Mouse (Mus musculus): Measurements from ENCODE around the gene Lpp.

Lpp gene

GRCm38 (mm10) chr16:24566277-24566676, 173.0 kb downstream of the Lpp start:
- DNase-seq = no peak

DNA sequence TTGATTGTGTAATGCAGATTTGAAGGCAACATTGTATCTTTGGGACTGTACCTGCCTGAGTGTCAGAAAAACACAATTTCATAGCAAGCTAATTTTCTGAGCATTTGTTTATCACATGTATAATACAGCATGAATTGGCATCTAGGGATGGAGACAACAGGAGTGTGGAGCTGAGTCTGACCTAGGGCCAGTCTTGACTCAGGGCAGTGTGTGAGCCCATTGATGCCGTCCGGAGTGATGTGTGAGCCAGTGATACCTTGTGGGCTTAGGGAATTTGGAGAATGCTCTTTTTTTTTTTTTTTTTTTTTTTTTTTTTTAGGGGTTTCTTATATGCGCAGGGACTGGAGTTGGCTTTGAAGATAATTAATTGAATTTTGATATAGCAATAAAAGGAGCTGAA, 174.3 kb downstream of the Lpp start:
- no peak for DNase-seq

- peak; percentile 53 for DNase-seq
Measured at GRCm38 (mm10) chr16:24568061-24568460, 174.8 kb downstream of the Lpp start.

DNA sequence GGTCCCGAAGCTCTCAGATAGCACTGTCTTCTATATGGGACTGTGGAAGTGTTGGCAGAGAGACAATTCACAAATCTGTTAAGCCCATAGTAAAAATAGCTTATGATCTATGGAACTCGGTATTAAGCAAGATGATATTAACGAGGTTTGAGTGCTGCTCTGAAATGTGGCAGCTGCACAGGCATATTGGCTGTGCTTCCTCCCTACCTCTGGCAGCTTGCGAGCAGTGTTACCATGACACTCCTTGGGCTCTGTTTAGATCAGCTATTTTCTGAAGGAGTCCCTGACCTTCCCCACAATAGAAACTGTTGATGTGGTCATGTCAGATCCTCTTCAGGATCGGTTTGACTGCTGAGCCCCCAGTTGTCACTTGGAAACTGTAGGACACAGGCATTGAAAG, 176.4 kb downstream of the Lpp start:
- DNase-seq = no peak

DNA sequence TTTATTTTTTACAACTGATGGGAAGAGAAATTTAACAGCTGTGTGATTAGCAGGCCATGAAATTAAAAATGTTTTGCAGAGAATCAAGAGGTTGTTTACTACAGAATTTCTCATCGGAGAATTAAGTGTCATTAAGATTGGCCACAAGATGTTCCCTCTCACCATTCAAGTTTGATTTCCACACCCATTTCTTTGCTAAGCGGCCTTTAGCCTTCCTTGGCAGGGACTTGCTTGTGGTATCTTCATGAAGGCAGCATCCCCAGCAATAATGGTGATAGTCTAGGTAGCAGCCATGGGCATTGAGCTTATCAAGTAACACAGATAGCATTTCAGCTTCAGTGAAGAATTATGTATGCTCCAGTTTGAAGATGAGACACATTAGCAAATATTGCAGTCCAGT, 183.7 kb downstream of the Lpp start:
- no peak for DNase-seq

DNA sequence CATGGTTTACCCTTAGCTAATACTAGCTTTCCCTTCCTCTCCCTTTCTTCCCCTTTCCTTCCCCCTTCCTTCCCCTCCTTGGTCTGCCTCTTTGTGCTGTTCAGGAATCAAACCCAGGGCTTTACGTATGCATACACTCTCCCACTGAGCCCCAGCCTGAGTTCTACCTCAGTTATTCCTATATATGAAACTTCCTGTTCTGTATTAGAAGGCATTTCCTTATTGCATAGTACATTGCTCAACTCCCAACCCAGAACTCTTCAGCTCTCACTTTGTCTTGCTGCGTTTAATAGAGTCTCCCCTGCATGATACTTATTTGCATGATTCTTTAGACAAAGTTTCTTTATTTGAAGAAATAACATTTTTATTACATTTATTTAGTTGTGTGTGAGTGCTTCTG, 184.5 kb downstream of the Lpp start:
- DNase-seq = no peak

DNA sequence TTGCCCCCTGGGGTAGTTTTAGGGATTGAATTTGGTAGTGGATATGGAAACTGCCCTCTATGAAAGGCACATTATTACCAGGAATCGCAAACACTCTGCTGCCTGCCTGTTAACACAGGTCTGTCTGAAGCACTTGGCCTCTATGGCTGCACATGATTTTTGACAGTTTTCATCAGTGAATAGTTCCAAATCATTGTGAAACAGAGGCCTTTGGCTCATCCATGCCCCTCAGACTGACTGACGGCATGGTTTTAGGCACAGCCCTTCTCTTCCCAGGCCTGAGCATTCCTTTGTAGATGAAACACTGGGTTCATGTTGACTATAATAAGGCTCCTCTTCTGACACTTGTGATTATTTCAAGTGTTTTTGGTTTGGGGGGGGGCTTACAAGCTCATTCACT, 189.5 kb downstream of the Lpp start:
- DNase-seq = no peak

DNA sequence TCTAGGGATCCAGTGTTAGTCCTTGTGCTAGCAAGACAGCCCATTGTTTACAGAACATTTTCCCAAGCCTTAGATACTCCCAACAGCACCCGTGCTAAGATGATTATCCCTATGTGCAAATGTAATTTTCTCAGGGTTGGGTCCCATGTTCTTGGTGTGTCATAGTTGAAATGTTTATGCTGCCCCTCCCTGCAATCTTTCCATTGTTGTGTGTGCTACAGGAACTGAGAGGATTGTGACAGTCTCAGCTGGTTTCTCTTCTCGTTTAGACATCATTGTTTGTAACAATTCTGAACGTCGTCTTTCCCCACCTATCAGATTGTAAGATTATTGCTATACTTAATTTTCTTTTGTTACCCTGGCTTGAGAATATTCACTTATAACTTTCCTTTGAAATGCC, 200.2 kb downstream of the Lpp start:
- DNase-seq = no peak

DNA sequence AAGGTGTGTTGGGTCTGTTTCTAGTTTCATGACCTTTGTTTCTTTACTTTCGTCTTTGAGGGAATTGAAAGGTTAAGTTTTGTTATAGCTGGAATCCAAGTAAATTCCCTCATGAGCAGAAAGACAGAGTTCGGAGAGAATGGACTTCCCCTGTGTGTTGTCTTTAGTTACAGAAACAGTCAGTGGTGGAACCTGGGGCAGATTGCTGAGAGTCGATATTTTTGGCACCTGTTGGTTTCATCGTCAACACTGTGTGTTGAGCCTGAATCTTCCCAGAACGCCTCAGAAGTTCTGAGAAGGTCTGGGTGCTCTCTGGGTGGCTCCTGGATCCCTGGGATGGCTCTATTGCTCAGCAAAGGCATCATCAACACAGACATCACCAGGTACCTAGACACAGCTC, 201.2 kb downstream of the Lpp start:
- no peak for DNase-seq

DNA sequence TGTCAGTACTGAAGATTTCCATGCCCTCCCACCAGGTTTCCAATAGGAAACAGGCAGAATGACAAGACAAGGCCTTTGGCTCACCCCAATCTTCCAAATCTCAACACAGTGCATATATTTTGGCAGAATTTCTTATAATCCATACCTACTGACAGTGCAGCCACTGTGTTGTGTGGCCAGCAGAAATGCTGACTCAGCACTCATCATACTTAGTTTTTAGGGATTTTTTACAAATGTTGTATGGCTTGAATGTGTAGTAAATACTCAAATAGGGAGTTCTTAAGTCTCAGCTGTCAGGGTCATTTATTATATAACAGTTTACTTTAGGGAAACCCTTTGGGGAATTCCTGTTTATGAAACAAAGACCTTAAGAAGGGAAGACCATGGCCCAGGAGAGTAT, 202.2 kb downstream of the Lpp start:
- DNase-seq = no peak

DNA sequence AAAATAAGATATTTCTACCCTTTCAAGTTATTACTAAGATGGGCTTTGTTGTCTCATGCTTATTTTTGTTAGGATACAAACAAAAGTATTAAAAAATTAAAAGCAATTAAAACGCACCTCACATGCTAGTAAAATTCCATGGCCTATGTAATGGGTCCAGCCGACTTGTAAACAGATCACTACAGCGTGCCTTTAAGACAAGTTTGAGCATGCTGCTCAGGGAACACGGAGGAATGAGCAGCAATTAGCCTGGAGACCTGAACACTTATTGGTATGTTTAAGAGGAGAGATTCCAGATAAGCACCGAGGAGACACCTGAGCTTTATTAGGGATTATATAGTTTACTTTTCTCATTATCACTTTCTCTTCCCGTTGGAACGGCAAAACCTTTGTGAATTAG, 205.3 kb downstream of the Lpp start:
- no peak for DNase-seq

- no peak for DNase-seq
Measured at GRCm38 (mm10) chr16:24599766-24600165, 206.5 kb downstream of the Lpp start.

- no peak for DNase-seq
Measured at GRCm38 (mm10) chr16:24600260-24600948, 207.1 kb downstream of the Lpp start.

DNA sequence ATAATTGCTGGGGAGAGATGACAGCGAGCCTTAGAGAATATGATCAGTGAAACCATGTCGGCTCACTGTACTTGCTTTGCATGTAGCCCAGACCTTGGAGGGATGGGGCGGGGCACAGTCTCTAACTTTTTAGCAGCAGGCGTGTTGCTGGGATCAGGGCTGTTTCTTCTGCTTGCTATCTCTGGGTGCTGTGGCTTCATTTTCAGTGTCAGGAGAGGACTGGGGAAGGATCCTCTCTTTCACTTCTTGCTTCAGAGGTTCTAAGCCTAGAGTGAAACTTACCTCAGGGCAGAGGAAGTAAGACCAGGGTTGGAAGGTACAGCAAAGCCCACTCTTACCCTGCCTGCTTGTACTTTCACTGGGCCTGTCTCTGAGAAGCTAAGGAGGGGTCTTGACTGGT, 210.0 kb downstream of the Lpp start:
- DNase-seq = no peak

DNA sequence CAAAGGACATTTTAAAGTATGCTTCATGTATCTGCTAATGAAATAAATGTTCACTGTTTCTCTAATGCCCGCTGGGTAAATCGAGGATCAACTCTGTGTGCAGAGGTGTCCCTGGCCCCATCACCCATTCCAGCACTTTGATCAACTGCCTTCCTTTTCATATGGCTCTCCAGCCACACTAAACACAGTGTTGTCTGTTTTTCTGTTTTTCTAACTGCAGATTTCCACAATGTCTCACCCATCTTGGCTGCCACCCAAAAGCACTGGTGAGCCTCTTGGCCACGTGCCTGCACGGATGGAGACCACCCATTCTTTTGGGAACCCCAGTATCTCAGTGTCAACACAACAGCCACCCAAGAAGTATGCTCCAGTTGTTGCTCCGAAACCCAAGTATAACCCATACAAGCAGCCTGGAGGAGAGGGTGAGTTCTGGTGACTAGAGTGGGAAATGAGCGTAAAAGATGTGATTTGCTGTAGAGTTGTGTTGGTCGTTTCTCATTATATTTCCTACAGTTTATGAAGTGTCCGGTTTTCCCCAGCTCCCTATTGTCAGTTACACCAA, 214.7 kb downstream of the Lpp start:
- DNase-seq = no peak

GRCm38 (mm10) chr16:24619458-24619857, 226.2 kb downstream of the Lpp start:
- no peak for DNase-seq

- no peak for DNase-seq
Measured at GRCm38 (mm10) chr16:24620021-24620420, 226.7 kb downstream of the Lpp start.

DNA sequence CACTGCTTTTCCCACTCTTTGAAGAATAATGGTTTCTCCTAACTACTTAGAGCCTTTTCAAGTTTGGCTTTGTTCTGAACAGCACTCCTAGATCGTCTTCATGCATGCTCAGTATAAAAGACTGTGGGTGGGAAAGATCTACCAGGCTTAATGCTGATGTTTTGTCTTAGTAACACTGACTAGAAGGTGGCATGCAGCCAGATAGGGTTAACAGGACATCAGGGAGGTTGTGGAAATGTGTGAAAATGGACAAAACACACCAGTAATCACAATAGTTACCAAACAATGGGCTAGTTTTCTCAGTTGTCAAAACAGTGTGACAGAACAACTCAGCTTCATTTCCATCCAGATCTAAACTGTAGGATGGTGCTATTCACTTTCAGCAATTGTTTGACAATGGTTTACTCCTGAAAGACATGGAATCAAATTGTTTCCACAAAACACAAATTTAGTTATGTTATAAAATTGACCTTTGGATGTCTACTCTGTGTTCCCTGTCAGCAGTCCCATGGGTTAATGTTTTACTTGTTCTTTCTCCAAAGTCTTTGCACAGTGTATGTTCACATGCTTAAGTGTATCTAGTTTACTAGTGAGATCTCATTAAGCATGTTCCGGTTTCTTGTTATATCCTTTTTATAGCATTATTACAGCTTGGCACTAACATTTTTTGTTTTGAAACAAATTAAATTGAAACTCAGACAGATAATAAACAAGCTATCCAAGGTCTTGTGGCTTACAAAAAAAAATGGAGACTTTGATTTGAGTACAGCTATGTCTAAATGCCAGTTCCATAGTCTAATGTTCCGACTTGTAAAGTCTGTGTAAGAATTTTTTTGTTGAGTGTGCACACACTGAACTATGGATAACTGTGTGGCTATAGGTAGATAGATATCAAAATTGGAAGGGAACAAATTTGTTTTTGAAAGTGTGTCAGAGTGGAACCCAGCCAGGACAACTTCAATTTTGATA, 229.2 kb downstream of the Lpp start:
- no peak for DNase-seq

DNA sequence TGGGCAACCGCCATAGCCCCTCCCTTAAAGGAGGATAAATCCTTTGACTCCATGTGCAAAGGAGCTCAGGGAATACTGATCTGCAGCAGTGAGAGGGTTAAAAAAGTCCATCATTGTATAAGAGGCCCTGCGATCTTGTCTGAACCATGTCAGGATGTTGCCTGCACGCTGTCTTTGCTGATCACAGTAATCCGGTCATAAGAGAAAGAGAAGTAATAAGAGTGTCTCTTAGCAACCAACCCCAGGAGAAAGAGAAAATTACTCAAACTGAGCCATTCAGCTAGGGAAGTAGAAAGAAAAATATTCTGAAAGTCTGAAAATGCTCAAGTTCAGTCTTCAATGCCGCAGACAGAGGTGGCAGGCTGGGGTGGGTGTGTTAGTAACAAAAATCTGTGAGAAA, 231.0 kb downstream of the Lpp start:
- DNase-seq = no peak

DNA sequence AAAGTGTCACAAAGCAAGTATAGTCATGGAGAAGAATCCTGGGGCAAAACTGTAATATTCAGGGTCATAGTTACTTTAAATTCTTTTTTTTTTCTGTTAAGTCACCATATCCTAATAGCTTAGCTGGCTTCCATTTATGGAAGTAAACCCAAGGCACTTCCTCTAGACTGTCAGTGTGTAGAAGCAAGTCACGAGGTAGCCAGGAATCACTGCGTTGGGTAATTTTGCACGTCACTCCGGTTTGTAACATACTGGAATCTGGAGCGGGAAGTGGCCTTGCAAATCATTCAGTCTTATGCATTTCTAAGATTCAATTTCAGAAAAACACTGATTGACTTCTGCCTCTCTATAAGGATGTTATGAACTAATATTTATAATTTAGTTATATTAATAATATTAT, 232.3 kb downstream of the Lpp start:
- no peak for DNase-seq

DNA sequence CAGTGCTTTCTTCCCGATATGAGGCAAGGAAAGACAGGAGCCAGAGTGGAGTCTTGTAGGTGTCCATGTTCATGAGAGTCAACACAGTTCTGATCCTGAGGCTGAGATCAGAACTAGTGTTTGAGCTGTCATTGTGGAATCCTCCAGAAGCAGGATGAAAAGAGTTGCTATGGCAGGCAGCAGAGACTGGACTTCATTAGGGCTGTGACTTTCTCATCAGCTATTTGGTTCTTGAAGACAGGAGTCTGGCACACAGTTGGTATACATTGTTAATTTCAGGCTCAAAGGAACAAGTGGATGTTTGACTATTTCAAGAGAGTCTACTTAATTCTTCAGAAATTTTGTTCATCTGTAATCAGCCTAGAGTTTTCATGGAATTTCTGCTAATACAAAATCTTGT, 235.5 kb downstream of the Lpp start:
- DNase-seq = no peak

- no peak for DNase-seq
Measured at GRCm38 (mm10) chr16:24629218-24630172, 236.2 kb downstream of the Lpp start.

GRCm38 (mm10) chr16:24635381-24635919, 242.1 kb downstream of the Lpp start:
- DNase-seq = no peak

Data from kidney, adult 18-20 months (tissue).